Mouse (Mus musculus) myocyte (in vitro differentiated cells): ENCODE results near the gene Lsm2.

ENCODE experiments used
- MYOG ChIP-seq, 3 experiments: IDR thresholded peaks; one replicate each; pipeline ENCODE4 v1.6.1; 2011; ENCODE audit warnings: control low read depth in 2 of 3, low read depth in 2 of 3, mild to moderate bottlenecking in 2 of 3; ENCODE audit not compliant: insufficient read length in 2 of 3, control insufficient read depth in 1 of 3, insufficient read depth in 1 of 3
- POLR2A ChIP-seq: IDR thresholded peaks from one replicate; pipeline ENCODE4 v1.6.1; 2011; ENCODE audit warnings: low read depth, mild to moderate bottlenecking, control low read depth, moderate library complexity; ENCODE audit not compliant: insufficient read length
- REST ChIP-seq: IDR thresholded peaks from one replicate; pipeline ENCODE4 v1.6.1; 2011; ENCODE audit warnings: mild to moderate bottlenecking, control low read depth, moderate library complexity; ENCODE audit not compliant: insufficient read depth, insufficient read length
- SRF ChIP-seq: IDR thresholded peaks from one replicate; pipeline ENCODE4 v1.6.1; 2011; ENCODE audit warnings: low read depth; ENCODE audit not compliant: control insufficient read depth, insufficient read length

DNA sequence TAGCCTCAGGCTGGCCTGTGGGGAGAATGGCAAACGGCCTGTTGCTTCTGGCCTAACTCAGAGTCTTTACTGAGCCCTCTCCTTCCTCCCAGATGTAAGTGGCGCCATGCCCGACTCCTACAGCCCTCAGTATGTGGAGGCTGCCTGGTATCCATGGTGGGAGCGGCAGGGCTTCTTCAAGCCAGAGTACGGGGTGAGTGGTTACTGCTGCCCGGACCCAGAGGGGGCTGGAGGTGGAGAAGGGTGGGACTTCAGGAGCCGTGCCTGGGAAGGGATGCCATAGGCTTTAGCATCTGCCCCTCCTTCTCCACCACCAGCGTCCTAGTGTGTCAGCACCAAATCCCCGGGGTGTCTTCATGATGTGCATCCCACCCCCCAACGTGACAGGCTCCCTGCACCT lies 23.5 kb downstream of the Lsm2 start:
- TF ChIP-seq POLR2A (no peak), MYOG (IDR thresholded peaks at IDR 0.05; ENCODE audit: control insufficient read depth in 1 of 3, insufficient read depth in 1 of 3, insufficient read length in 2 of 3, low read depth in 2 of 3) (no peak), REST (no peak), SRF (no peak)
